Mouse (Mus musculus) forebrain, embryonic 11.5 days (tissue): ENCODE results near the gene Polr2f. TPM values are rescaled to one million over a fixed set of nuclear protein-coding genes. Genes with fewer than 3 reads are reported as not detected.

ENCODE experiments used
- ATAC-seq: fragments of 200-750 bp; cut with Nextera tagmentation; replicated peaks from 2 replicates; pipeline ENCODE4 v1.8.0; 2017; ENCODE audit warnings: moderate TSS enrichment; ENCODE audit not compliant: low FRiP score
- DNase-seq: peaks from one replicate; pipeline ENCODE4 v3.0.0-alpha.2; 2017; ENCODE audit warnings: low spot score
- H3K27ac ChIP-seq: fragments of 300-500 bp; sonication (generic); 2 replicates; pipeline ENCODE4 v1.5.1; 2014; ENCODE audit warnings: low read depth, low read length
- H3K27me3 ChIP-seq: fragments of 300-500 bp; sonication (generic); 2 replicates; pipeline ENCODE4 v1.6.1; 2014; ENCODE audit warnings: mild to moderate bottlenecking, low read length, mixed read lengths; ENCODE audit not compliant: control insufficient read depth, insufficient read depth
- H3K36me3 ChIP-seq: fragments of 300-500 bp; sonication (generic); 2 replicates; pipeline ENCODE4 v1.6.1; 2014; ENCODE audit warnings: mild to moderate bottlenecking, low read length, moderate library complexity, mixed read lengths; ENCODE audit not compliant: control insufficient read depth, insufficient read depth
- H3K4me1 ChIP-seq: fragments of 300-500 bp; sonication (generic); replicated peaks from 2 replicates; pipeline ENCODE4 v1.6.1; 2014; ENCODE audit warnings: low read length, mixed read lengths; ENCODE audit not compliant: control insufficient read depth, insufficient read depth
- H3K4me2 ChIP-seq: fragments of 300-500 bp; sonication (generic); 2 replicates; pipeline ENCODE4 v1.6.1; 2014; ENCODE audit warnings: low read depth, mild to moderate bottlenecking, low read length, moderate library complexity, mixed read lengths; ENCODE audit not compliant: severe bottlenecking
- H3K4me3 ChIP-seq: fragments of 300-500 bp; sonication (generic); 2 replicates; pipeline ENCODE4 v1.5.1; 2014; ENCODE audit warnings: low read depth, low read length
- H3K9ac ChIP-seq: fragments of 300-500 bp; sonication (generic); 2 replicates; pipeline ENCODE4 v1.6.1; 2014; ENCODE audit warnings: low read length
- H3K9me3 ChIP-seq: fragments of 300-500 bp; sonication (generic); 2 replicates; pipeline ENCODE4 v1.6.1; 2016; ENCODE audit warnings: low read length, mixed read lengths; ENCODE audit not compliant: control insufficient read depth
- WGBS: fragments of 180-500 bp; shearing (Covaris S2); extraction: QIAGEN DNeasy Blood & Tissue Kit; methylation state at CpG from one replicate; pipeline ENCODE4 v1.1.7; 2014; 5-methylcytosine and 5-hydroxymethylcytosine counted together
- polyA plus RNA-seq: library from polyadenylated mRNA; unstranded; fragments of >200 nt; fragmentation: Nextera tagmentation; extraction: Ambion mirVana; gene quantifications from 2 replicates; pipeline ENCODE4 v1.2.1, GENCODE M21; 2014

Polr2f gene
- polyA plus RNA-seq, 1 experiment from 2014 or later: 386 TPM

DNA sequence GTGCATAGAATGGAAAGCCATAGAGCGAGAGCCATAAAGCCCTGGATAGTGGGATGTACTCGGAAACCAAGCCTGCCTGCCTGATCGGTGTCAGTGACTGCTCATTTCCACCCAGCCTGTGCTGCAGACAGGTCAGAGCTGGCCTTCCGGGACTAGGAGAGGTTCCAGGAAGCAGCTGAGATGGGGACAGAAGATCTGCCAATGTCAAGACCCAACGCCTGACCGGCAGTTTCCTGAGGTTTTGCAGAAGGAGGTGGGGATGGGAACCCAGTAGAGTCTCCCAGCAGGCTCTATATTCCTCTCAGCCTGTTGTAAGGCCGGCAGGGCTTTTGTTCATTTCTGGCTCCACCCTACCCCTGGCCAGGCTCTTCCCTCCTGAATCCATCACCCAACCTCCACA is 41.9 kb upstream of the Polr2f start:
- Histone ChIP-seq H3K27me3 (no peaks in the 10 kb centered on the region), H3K9ac (no peak overlapping the region), H3K4me1 (no peaks in the 10 kb centered on the region), H3K36me3 (peaks cover 5% of the 10 kb centered on the region; the same call in 1 of the 2 replicates), H3K9me3 (no peaks in the 10 kb centered on the region), H3K4me3 (no peak overlapping the region), H3K4me2 (no peak overlapping the region), H3K27ac (no peak overlapping the region)
- WGBS: 58% methylated on average over 7 of the region's 7 CpGs
- no peak for DNase-seq
- ATAC-seq: no peak

DNA sequence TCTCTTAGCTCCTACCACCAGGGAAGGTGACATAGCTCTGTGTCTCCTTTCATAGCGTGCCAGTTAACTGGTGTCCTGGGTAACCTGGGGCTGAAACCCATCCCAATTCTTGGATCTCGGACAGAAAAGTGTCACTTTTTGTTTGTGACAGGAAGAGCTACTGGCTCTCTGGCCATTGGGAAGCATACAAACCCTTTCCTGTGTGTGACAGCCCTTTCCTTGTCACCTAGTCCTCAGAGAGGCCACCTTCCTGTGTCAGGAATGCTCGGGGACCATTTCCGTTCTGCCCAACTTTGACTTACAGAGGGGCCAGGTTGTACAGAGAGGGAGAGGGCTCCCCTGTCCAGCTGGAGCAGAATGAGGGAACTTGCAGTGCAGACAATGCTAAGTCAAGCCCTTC is 41.4 kb upstream of the Polr2f start:
- H3K9me3 ChIP-seq: no peaks in the 10 kb centered on the region
- H3K4me1 ChIP-seq: no peaks in the 10 kb centered on the region
- ATAC-seq (no peak), DNase-seq (no peak)
- H3K4me2 ChIP-seq: no peak overlapping the region
- peaks cover under 1% of the 10 kb centered on the region; the same call in 1 of the 2 replicates for H3K36me3 ChIP-seq
- no peak overlapping the region for H3K9ac ChIP-seq
- H3K27me3 ChIP-seq: no peaks in the 10 kb centered on the region
- H3K4me3 ChIP-seq: no peak overlapping the region
- 62% methylated on average over 4 of the region's 4 CpGs for WGBS
- H3K27ac ChIP-seq: no peak overlapping the region

DNA sequence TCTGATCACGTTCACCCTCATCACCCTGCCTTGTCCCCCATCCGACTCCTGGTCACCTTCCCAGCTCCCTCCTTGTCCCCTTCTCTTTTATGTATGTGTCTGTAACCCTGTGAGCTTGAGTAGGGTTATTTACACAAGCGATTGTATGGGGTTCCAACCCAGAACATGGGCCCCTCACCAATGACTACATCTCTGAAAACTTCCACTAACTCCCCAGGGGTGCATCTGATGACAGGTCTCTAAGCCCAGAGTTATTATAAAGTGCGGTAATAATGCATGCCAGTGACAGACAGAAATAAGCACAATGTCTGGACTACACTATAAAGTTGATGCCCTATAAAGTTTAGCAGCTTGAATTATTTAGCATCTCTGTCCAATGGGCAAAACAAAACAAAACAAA is 40.4 kb upstream of the Polr2f start:
- H3K9me3 ChIP-seq: no peaks in the 10 kb centered on the region
- H3K27me3 ChIP-seq: no peaks in the 10 kb centered on the region
- no peak overlapping the region for H3K4me3 ChIP-seq
- H3K27ac ChIP-seq: no peak overlapping the region
- no peak overlapping the region for H3K9ac ChIP-seq
- DNase-seq: no peak
- no peak for ATAC-seq
- H3K4me2 ChIP-seq: no peak overlapping the region
- no peaks in the 10 kb centered on the region for H3K4me1 ChIP-seq
- WGBS: 82% methylated on average over 4 of the region's 4 CpGs
- no peaks in the 10 kb centered on the region; the same call in 1 of the 2 replicates for H3K36me3 ChIP-seq

DNA sequence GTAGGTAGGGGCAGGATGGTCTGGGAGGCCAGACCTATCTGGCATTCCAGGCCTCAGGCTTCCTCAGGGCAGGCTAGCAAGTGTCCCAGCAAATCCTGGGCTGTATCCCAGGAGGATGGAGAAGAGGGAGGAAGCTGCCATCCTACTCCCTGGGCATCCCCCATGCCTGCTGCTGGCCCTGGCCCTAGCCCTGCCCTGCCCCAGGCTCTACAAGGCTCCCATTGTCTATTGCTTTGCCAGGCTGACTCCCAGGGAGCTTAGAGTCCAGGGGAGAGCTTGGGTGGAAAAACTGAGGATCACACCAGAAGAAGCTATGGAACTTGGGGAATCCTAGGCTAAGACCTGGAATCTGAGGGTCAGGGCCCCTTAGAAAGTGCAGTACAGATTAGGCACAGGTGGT is 39.3 kb upstream of the Polr2f start:
- Histone ChIP-seq H3K36me3 (no peaks in the 10 kb centered on the region), H3K4me1 (no peaks in the 10 kb centered on the region), H3K9me3 (no peaks in the 10 kb centered on the region), H3K27me3 (no peaks in the 10 kb centered on the region), H3K4me2 (no peak overlapping the region), H3K27ac (no peak overlapping the region), H3K4me3 (no peak overlapping the region), H3K9ac (no peak overlapping the region)
- no peak for ATAC-seq
- DNase-seq: no peak

DNA sequence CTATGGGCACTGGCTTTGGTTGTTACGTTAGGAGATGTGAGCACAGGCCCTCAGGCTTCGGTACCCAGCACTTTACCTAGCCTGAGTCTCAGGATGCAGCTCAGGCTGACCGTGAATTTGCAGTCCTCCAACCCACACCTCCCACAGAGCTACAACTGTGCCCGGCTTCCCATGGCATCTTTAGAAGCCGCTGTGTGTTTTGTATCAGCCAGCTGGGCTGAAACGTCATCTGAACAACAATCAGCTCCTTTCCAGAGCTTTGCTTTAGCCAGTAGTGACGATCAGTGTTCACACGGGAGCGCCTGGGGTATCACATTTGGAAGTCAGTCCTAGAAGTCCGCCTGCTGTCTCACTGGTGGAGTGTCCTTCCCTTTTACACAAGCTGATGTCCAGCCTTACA is 37.5 kb upstream of the Polr2f start:
- H3K4me1 ChIP-seq: peaks cover 3% of the 10 kb centered on the region; the same call in 1 of the 2 replicates
- no peaks in the 10 kb centered on the region for H3K36me3 ChIP-seq
- no peak overlapping the region for H3K27ac ChIP-seq
- WGBS: 77% methylated on average over 10 of the region's 10 CpGs
- no peaks in the 10 kb centered on the region for H3K9me3 ChIP-seq
- DNase-seq (no peak), ATAC-seq (no peak)
- no peak overlapping the region for H3K9ac ChIP-seq
- no peaks in the 10 kb centered on the region for H3K27me3 ChIP-seq
- H3K4me2 ChIP-seq: no peak overlapping the region
- H3K4me3 ChIP-seq: no peak overlapping the region

DNA sequence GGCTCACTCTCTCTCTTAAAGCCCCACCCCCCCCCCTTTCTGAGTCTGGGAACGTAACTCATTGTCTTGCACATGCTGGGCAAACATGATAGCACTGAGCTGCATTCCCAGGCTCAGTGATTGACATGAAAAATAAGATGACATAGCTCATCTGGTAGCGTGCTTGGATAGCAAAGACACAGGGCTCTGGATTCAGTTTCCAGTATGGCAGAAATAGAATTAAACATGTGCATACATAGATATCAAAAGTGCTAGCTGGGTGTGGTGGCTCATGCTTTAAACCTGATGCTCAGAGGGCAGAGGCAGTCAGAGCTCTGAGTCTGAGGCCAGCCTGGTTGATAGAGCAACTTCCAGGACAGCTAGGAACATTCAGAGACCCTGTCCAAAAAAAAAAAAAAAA is 35.0 kb upstream of the Polr2f start:
- Histone ChIP-seq H3K9me3 (no peaks in the 10 kb centered on the region), H3K9ac (no peak overlapping the region), H3K4me1 (peaks cover 9% of the 10 kb centered on the region; the same call in 1 of the 2 replicates), H3K4me3 (no peak overlapping the region), H3K27me3 (peaks cover 3% of the 10 kb centered on the region), H3K36me3 (no peaks in the 10 kb centered on the region), H3K4me2 (no peak overlapping the region), H3K27ac (no peak overlapping the region)
- WGBS: 63% methylated on average over 2 of the region's 2 CpGs
- ATAC-seq (no peak), DNase-seq (no peak)

DNA sequence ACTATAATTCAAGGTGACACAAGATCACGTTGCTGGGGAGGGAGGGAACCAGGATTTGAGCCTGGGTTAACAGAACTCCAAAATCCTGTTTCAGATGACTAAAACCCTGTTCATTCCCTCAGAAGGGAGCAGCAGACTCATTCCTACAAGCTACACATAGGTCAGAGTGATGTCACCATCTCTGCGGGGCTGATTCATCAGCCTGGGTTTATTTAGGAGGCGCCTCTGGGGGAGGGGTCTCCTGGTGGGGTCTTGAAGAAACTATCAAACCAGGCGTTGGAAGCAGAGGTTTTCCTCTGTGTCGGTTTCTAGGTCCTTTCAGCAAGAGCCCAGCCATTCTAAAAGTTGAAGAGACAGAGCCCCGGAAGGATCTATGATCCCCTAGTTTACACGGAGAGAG is 32.8 kb upstream of the Polr2f start:
- DNase-seq: no peak
- WGBS: 27% methylated on average over 7 of the region's 7 CpGs
- Histone ChIP-seq H3K27me3 (peaks cover 3% of the 10 kb centered on the region), H3K36me3 (no peaks in the 10 kb centered on the region), H3K4me1 (peaks cover 9% of the 10 kb centered on the region; the same call in 1 of the 2 replicates), H3K4me2 (peak overlapping the region; percentile 96; the same call in 1 of the 2 replicates), H3K9me3 (no peaks in the 10 kb centered on the region), H3K27ac (no peak overlapping the region), H3K4me3 (no peak overlapping the region), H3K9ac (peak overlapping the region; percentile 8; the same call in 1 of the 2 replicates)
- ATAC-seq: no peak

DNA sequence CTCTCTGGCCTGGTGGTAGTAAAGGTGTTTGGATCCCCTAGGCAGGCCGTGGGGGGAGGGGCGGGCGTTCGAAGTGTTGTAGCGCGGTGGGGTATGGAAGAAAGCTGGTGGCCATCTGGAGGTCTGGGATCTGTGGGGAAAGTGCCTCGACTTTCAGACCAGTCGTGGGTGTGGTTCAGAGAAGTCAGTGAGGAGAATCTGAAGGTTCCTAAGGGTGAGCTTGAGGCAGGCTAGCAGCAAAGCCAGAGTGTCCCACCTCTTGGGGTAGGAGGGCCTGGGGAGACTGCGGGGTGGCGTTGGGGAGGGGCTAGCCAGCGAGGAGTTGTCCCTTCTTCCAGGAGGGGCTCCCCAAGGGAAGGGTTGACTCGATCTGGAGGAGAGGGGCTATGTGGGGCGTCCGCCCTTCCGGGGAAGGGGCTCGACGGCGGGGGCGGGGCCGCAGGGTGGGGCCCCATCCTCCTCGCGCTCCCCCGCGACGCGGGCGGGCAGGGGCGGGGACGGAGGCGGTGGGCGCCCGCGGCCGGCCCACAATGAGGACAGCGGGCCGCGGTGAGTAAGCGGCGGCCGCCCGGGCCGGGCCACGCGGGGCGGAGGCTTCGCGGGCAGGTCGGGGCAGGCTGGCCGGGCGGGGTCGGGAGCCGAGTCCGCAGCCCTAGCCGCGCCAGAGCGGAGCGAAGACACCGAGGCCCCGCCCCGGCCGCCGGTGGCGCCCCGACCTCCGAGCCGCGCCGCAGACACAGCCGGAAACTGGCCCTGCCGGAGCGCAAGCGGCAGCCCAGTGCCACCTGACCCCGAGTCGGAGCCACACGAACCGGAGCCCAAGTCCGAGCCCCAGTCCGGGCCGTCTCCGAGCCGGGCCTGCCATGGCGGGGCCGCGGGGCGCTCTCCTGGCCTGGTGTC is 32.1 kb upstream of the Polr2f start, which contains the start of gene Micall1:
Micall1 (plus strand) TSS at position 478 of the 900 bp plus-strand sequence.
- H3K4me3 ChIP-seq: peak within 1 kb of the TSS; percentile 83
- DNase-seq (peak; percentile 84), ATAC-seq (peak; percentile 82)
- peaks cover 9% of the 10 kb centered on the region; the same call in 1 of the 2 replicates for H3K4me1 ChIP-seq
- WGBS: under 1% methylated on average over 75 of the region's 85 CpGs
- H3K9ac ChIP-seq: peak within 1 kb of the TSS; percentile 90
- H3K9me3 ChIP-seq: no peaks in the 10 kb centered on the region
- H3K27me3 ChIP-seq: peaks cover 3% of the 10 kb centered on the region
- H3K36me3 ChIP-seq: no peaks in the 10 kb centered on the region
- H3K4me2 ChIP-seq: peak within 1 kb of the TSS; percentile 96
- H3K27ac ChIP-seq: no peak within 1 kb of the TSS
